Mouse (Mus musculus) lung, postnatal 14 days (tissue): ENCODE data around the gene Lars2.
A peak's percentile ranks its signal among the peaks of the same experiment; 100 is the strongest.
"Not testable (repeated sequence)": the region's sequence is repeated elsewhere in the genome, so short reads cannot be mapped to it uniquely, and the experiment has no call there.

ENCODE experiments used
- DNase-seq: peaks from one replicate; pipeline ENCODE4 v3.0.0; 2021

The Lars2 gene

GRCm38 (mm10) chr9:123366708-123367385 lies at the start of gene Lars2:
Gene Lars2, plus strand, starts transcription at chr9:123366927.
- DNase-seq: peak; percentile 94

GRCm38 (mm10) chr9:123326106-123326505 lies 40.6 kb upstream of the Lars2 start:
- DNase-seq: no peak

GRCm38 (mm10) chr9:123328336-123328735 lies 38.4 kb upstream of the Lars2 start:
- no peak for DNase-seq

- DNase-seq: no peak
Observed at GRCm38 (mm10) chr9:123329831-123330230, 36.9 kb upstream of the Lars2 start.

- DNase-seq: not testable (repeated sequence)
Observed at GRCm38 (mm10) chr9:123330271-123330670, 36.5 kb upstream of the Lars2 start.

- no peak for DNase-seq
Observed at GRCm38 (mm10) chr9:123333479-123333878, 33.2 kb upstream of the Lars2 start.

- no peak for DNase-seq
Observed at GRCm38 (mm10) chr9:123335044-123335670, 31.6 kb upstream of the Lars2 start.

GRCm38 (mm10) chr9:123339651-123340144 lies 27.0 kb upstream of the Lars2 start:
- no peak for DNase-seq

GRCm38 (mm10) chr9:123341256-123341655 lies 25.5 kb upstream of the Lars2 start:
- DNase-seq: no peak

GRCm38 (mm10) chr9:123343069-123343468 lies 23.7 kb upstream of the Lars2 start:
- DNase-seq: no peak

- DNase-seq: not testable (repeated sequence)
Observed at GRCm38 (mm10) chr9:123349286-123349685, 17.4 kb upstream of the Lars2 start.

GRCm38 (mm10) chr9:123359981-123360380 lies 6.7 kb upstream of the Lars2 start:
- DNase-seq: no peak

GRCm38 (mm10) chr9:123365353-123365752 lies 1.4 kb upstream of the Lars2 start:
- no peak for DNase-seq

- no peak for DNase-seq
Observed at GRCm38 (mm10) chr9:123365942-123366707, 602 bp upstream of the Lars2 start.

GRCm38 (mm10) chr9:123367636-123368035 lies 909 bp downstream of the Lars2 start:
- no peak for DNase-seq

- DNase-seq: no peak
Observed at GRCm38 (mm10) chr9:123382399-123382798, 15.7 kb downstream of the Lars2 start.

- DNase-seq: no peak
Observed at GRCm38 (mm10) chr9:123384696-123385095, 18.0 kb downstream of the Lars2 start.

- no peak for DNase-seq
Observed at GRCm38 (mm10) chr9:123385352-123386198, 18.8 kb downstream of the Lars2 start.

- no peak for DNase-seq
Observed at GRCm38 (mm10) chr9:123386347-123386746, 19.6 kb downstream of the Lars2 start.

- DNase-seq: not testable (repeated sequence)
Observed at GRCm38 (mm10) chr9:123388087-123389007, 21.6 kb downstream of the Lars2 start.

GRCm38 (mm10) chr9:123391140-123391849 lies 24.6 kb downstream of the Lars2 start:
- DNase-seq: no peak
